Mouse (Mus musculus) heart, postnatal 25 days (tissue): ENCODE results near the gene Tnnt2. TPM values are rescaled to one million over a fixed set of nuclear protein-coding genes. Genes with fewer than 3 reads are reported as not detected.

Experiments used
- DNase-seq: peaks from one replicate; pipeline ENCODE4 v3.0.0; 2022; ENCODE audit warnings: low spot score
- intact Hi-C: fragments of 180-260 bp; cut with DNase I; formaldehyde crosslinking; loops from one replicate; pipeline ENCODE4 v1.15.1; 2025
- total RNA-seq, 2 experiments: library from RNA; stranded (reverse); gene quantifications; 2 replicates each; pipeline ENCODE4 v1.2.3; 2021

The Tnnt2 gene
- total RNA-seq, 2 experiments from 2014 or later, result 8,717 to 8,772 TPM

- intact Hi-C loops, result no loop called here
- no peak for DNase-seq
Measured at GRCm38 (mm10) chr1:135891424-135892216, 55.5 kb downstream of the Tnnt2 start.

GRCm38 (mm10) chr1:135892233-135892632 lies 56.1 kb downstream of the Tnnt2 start:
- no peak for DNase-seq
- intact Hi-C loops, result no loop called here

- intact Hi-C loops, result no loop called here
- no peak for DNase-seq
Measured at GRCm38 (mm10) chr1:135892764-135893163, 56.6 kb downstream of the Tnnt2 start.

- DNase-seq, result no peak
- intact Hi-C loops, result no loop called here
Measured at GRCm38 (mm10) chr1:135893377-135893776, 57.2 kb downstream of the Tnnt2 start.

GRCm38 (mm10) chr1:135895367-135895766 lies 59.2 kb downstream of the Tnnt2 start:
- intact Hi-C loops, result no loop called here
- no peak for DNase-seq

- no peak for DNase-seq
- intact Hi-C loops, result no loop called here
Measured at GRCm38 (mm10) chr1:135899295-135899694, 63.1 kb downstream of the Tnnt2 start.

GRCm38 (mm10) chr1:135899991-135900515 lies 63.9 kb downstream of the Tnnt2 start:
- no peak for DNase-seq
- intact Hi-C loops, result no loop called here

Other genes with a start within 250 kb of the Tnnt2 start
- gene Nav1, start 229.1 kb upstream of the Tnnt2 start, total RNA-seq, result 10 to 100 TPM; 19.6 to 19.8 TPM
- 10 to 100 TPM; 48.0 to 56.7 TPM for gene Csrp1, start 116.3 kb upstream of the Tnnt2 start, total RNA-seq
- 10 to 100 TPM; 12.9 to 14.6 TPM for gene Phlda3, start 70.2 kb upstream of the Tnnt2 start, total RNA-seq
- 1 to 10 TPM; 2.0 to 2.3 TPM for gene Tnni1, start 56.9 kb upstream of the Tnnt2 start, total RNA-seq
- 1 to 10 TPM; 5.6 to 6.0 TPM for gene Lad1, start 17.8 kb upstream of the Tnnt2 start, total RNA-seq
- gene Pkp1, start 82.9 kb downstream of the Tnnt2 start, total RNA-seq, result not detected
- gene Igfn1, start 170.0 kb downstream of the Tnnt2 start, total RNA-seq, result under 1 TPM in 1 of 2 experiments, not detected in 1; 0.20 TPM
- 10 to 100 TPM; 14.6 to 15.8 TPM for gene Tmem9, start 171.8 kb downstream of the Tnnt2 start, total RNA-seq
- not detected for gene Ascl5, start 214.4 kb downstream of the Tnnt2 start, total RNA-seq
- 1 to 10 TPM; 3.6 to 3.7 TPM for gene Cacna1s, start 216.4 kb downstream of the Tnnt2 start, total RNA-seq